Mouse (Mus musculus) lung, postnatal 0 days (tissue): ENCODE measurements around the gene Tcf15. TPM values are rescaled to one million over a fixed set of nuclear protein-coding genes. Genes with fewer than 3 reads are reported as not detected.

Source experiments
- ATAC-seq: fragments of 200-750 bp; cut with Nextera tagmentation; 2 replicates; pipeline ENCODE4 v1.8.0; 2017; ENCODE audit warnings: moderate library complexity
- DNase-seq: peaks from one replicate; pipeline ENCODE4 v3.0.0-alpha.2; 2016; ENCODE audit warnings: low spot score
- H3K27ac ChIP-seq: fragments of 300-500 bp; sonication (generic); 2 replicates; pipeline ENCODE4 v1.5.1; 2014; ENCODE audit warnings: antibody characterized with exemption, mild to moderate bottlenecking, low read length, mixed read lengths
- H3K27me3 ChIP-seq: fragments of 300-500 bp; sonication (generic); replicated peaks from 2 replicates; pipeline ENCODE4 v1.6.1; 2014; ENCODE audit warnings: low read length, mixed read lengths; ENCODE audit not compliant: insufficient read depth
- H3K36me3 ChIP-seq: fragments of 300-500 bp; sonication (generic); 2 replicates; pipeline ENCODE4 v1.6.1; 2014; ENCODE audit warnings: low read length, mixed read lengths; ENCODE audit not compliant: insufficient read depth
- H3K4me1 ChIP-seq: fragments of 300-500 bp; sonication (generic); 2 replicates; pipeline ENCODE4 v1.6.1; 2014; ENCODE audit warnings: antibody characterized with exemption, low read depth, low read length, mixed read lengths; ENCODE audit not compliant: insufficient read depth
- H3K4me2 ChIP-seq: fragments of 300-500 bp; sonication (generic); replicated peaks from 2 replicates; pipeline ENCODE4 v1.6.1; 2014; ENCODE audit warnings: low read depth, mild to moderate bottlenecking, low read length, moderate library complexity, mixed read lengths
- H3K4me3 ChIP-seq: fragments of 300-500 bp; sonication (generic); 2 replicates; pipeline ENCODE4 v1.5.1; 2014; ENCODE audit warnings: low read depth, low read length
- H3K9ac ChIP-seq: fragments of 300-500 bp; sonication (generic); replicated peaks from 2 replicates; pipeline ENCODE4 v1.6.1; 2014; ENCODE audit warnings: low read depth, mild to moderate bottlenecking
- H3K9me3 ChIP-seq: fragments of 300-500 bp; sonication (generic); 2 replicates; pipeline ENCODE4 v1.6.1; 2016; ENCODE audit warnings: low read length, mixed read lengths
- CTCF ChIP-seq: IDR thresholded peaks from 2 replicates; pipeline ENCODE4 v1.5.1; 2016; ENCODE audit warnings: antibody characterized with exemption, mild to moderate bottlenecking
- EP300 ChIP-seq: IDR thresholded peaks from 2 replicates; pipeline ENCODE4 v1.6.1; 2016; ENCODE audit warnings: antibody characterized with exemption, mild to moderate bottlenecking, control low read depth
- WGBS: fragments of 180-500 bp; shearing (Covaris S2); extraction: QIAGEN DNeasy Blood & Tissue Kit; methylation state at CpG from one replicate; pipeline ENCODE4 v1.1.7; 2014; 5-methylcytosine and 5-hydroxymethylcytosine counted together
- polyA plus RNA-seq: library from polyadenylated mRNA; unstranded; fragments of >200 nt; fragmentation: Nextera tagmentation; extraction: Ambion mirVana; gene quantifications from 2 replicates; pipeline ENCODE4 v1.2.1, GENCODE M21; 2015

The Tcf15 gene
- polyA plus RNA-seq, 1 experiment from 2014 or later: 2.0 TPM

DNA sequence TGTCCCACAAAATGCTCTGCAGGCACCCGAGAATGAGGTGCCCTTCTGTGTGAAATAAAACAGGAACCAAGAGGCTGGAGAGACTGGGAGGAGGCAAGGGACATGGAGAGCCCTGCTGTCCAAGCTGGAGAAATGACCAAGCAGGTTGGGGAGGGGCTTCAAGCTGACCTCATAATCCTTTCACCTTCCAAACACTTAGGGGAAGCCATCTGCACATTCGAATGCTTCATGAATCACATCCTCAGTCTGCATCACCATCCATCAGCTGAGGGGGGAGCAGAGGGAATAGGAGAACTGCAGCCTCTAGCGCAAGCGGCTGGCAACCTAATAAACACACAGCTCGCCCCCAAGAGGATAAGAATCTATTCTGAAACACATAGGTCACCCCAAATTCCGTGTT is 41.0 kb upstream of the Tcf15 start:
- H3K36me3 ChIP-seq: no peaks in the 10 kb centered on the region
- H3K4me3 ChIP-seq: no peak overlapping the region
- DNase-seq: no peak
- no peaks in the 10 kb centered on the region for H3K9me3 ChIP-seq
- no peak overlapping the region for H3K9ac ChIP-seq
- H3K4me1 ChIP-seq: 0 out of 2 replicates have a peak, but pooled peaks cover 6% of the 10 kb centered on the region
- TF ChIP-seq EP300 (no peak), CTCF (no peak)
- no peak for ATAC-seq
- no peak overlapping the region for H3K27ac ChIP-seq
- no peaks in the 10 kb centered on the region for H3K27me3 ChIP-seq
- H3K4me2 ChIP-seq: no peak overlapping the region
- 59% methylated on average over 6 of the region's 6 CpGs for WGBS

DNA sequence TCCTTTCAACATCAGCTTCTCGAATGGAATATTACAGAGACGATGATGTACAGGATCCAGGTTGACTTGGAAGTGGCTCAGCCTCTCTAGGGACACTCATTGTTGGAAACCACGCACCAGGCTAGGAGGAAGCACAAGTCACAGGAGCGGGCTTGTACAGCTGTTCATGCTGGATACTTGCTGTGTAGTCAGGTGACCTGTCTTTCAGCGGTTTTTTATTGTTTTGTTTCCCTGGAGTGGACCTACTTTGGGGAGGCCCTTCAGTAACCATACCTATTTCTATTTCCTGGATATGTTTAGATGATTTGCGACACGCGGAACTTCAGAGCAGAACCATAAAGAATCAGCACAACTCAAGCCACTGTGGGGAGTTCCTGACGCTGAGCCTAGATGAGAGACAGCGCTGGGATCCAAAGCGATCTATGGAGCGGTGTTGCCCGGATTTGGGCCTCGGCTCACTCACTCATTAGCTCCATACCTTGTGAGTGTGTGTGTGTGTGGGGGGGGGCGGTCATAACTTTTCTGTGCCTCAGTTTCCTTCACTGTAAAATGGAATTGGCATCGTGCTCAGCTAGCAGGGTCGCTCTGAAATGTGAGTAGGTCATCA is 38.5 kb upstream of the Tcf15 start:
- ATAC-seq (peak; percentile 22), DNase-seq (peak; percentile 33)
- TF ChIP-seq EP300 (no peak), CTCF (no peak)
- H3K4me1 ChIP-seq: 0 out of 2 replicates have a peak, but pooled peaks cover 6% of the 10 kb centered on the region
- H3K36me3 ChIP-seq: no peaks in the 10 kb centered on the region
- H3K9me3 ChIP-seq: no peaks in the 10 kb centered on the region
- no peaks in the 10 kb centered on the region for H3K27me3 ChIP-seq
- H3K4me3 ChIP-seq: peak overlapping the region; percentile 58; the same call in 1 of the 2 replicates
- H3K27ac ChIP-seq: no peak overlapping the region
- peak overlapping the region; percentile 86 for H3K4me2 ChIP-seq
- WGBS: 19% methylated on average over 17 of the region's 17 CpGs
- no peak overlapping the region for H3K9ac ChIP-seq

DNA sequence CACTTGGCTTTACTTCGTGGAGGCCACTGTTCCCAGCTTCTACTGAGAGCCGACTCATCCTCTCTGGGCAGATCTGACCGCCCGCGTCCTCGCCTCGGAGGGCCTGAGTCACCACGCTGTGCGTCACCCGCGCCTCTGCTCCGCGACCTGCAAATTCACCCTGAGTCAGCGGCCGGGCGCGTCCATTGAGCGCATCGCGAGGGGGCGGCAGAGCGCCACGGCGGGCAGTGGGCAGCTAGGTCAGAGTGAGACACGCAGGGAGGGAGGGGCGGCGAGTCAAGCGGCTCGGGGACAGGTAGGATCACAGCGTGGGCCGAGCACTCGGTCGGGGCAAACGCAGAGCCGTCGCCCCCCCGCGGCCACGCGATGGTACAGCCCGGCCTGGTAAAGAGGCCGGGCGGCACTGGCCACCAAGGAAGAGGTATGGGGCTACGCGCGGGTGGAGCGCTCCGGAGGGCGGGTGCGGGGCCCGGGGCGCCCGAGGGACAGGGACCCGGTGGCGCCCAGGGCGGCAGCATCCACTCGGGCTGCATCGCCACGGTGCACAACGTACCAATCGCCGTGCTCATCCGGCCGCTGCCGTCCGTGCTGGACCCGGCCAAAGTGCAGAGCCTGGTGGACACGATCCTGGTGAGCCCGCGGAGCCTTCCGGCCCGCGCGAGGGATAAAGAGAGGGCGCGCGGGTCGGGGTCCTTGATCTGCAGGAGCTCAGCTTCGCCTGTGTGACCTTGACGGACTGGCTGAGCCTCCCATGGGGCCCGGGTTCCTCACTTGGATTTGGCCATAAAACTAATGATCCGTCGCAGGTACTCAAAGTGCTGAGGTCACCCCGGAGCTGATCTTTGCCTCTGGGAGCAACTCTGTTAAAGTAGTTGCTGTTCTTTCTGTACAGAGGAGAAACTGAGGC is 37.8 kb upstream of the Tcf15 start, which contains the start of gene Srxn1:
Srxn1 (plus strand) TSS at position 199 of the 907 bp plus-strand sequence.
- TF ChIP-seq CTCF (peak; percentile 80), EP300 (no peak)
- Histone ChIP-seq H3K9ac (peak within 1 kb of the TSS; percentile 54), H3K9me3 (no peaks in the 10 kb centered on the region), H3K4me3 (peak within 1 kb of the TSS; percentile 58), H3K4me2 (peak within 1 kb of the TSS; percentile 86), H3K36me3 (no peaks in the 10 kb centered on the region), H3K27ac (0 out of 2 replicates have a peak within 1 kb of the TSS, but pooled peaks have one; percentile 21), H3K4me1 (0 out of 2 replicates have a peak, but pooled peaks cover 6% of the 10 kb centered on the region), H3K27me3 (no peaks in the 10 kb centered on the region)
- peak; percentile 97 for ATAC-seq
- 2% methylated on average over 76 of the region's 84 CpGs for WGBS
- DNase-seq: peak; percentile 96

DNA sequence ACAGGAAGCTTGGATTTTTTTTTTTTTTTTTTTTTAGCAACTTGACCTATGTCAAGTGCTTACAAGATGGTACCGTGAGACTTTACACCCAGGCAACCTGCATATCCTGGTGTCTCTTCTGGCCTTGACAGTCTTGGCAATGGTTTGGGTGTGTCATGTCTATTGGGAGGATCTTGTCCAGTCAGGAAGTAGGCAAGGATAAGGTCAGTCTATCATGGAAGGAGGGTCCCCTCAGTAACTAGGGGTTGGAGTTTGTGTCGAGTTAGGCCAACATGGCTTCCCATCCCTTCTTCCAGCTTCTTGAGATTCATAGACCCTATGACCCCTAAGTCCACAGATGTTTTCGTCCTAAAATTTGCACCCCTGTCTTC is 37.2 kb upstream of the Tcf15 start:
- Histone ChIP-seq H3K27ac (no peak overlapping the region), H3K9ac (no peak overlapping the region)
- no peak for ATAC-seq

DNA sequence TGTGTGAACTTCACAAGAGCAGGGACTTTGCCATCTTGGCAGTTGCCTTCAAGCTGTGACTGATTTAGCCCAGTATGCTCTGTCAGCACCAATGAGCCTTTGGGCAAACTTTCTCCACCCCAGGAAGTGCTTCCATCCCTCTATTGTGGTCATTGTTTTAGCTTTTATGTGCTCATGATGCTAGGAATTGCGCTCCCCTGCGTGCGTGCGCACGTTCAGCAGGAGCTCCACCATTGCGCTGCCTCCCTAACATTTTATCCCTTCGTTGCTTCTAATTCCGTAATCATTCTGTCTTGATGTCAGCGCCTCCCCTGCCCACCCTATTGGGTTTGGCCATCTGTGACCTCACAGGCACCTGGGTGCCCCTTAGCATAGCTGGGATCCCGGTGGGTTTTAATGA is 36.8 kb upstream of the Tcf15 start:
- 93% methylated on average over 10 of the region's 10 CpGs for WGBS
- Histone ChIP-seq H3K27me3 (no peaks in the 10 kb centered on the region), H3K9ac (no peak overlapping the region), H3K4me1 (0 out of 2 replicates have a peak, but pooled peaks cover 6% of the 10 kb centered on the region), H3K9me3 (no peaks in the 10 kb centered on the region), H3K27ac (no peak overlapping the region), H3K4me2 (no peak overlapping the region), H3K4me3 (no peak overlapping the region), H3K36me3 (no peaks in the 10 kb centered on the region)
- TF ChIP-seq EP300 (no peak), CTCF (no peak)
- DNase-seq (no peak), ATAC-seq (no peak)

More for the DNA sequence above, 37.2 kb upstream of the Tcf15 start:
- Histone ChIP-seq H3K9me3 (no peaks in the 10 kb centered on the region), H3K4me1 (0 out of 2 replicates have a peak, but pooled peaks cover 6% of the 10 kb centered on the region), H3K4me2 (peak overlapping the region; percentile 86), H3K36me3 (no peaks in the 10 kb centered on the region), H3K4me3 (peak overlapping the region; percentile 58), H3K27me3 (no peaks in the 10 kb centered on the region)
- no peak for DNase-seq
- 75% methylated on average over 3 of the region's 3 CpGs for WGBS
- TF ChIP-seq EP300: no peak
- no peak for TF ChIP-seq CTCF

DNA sequence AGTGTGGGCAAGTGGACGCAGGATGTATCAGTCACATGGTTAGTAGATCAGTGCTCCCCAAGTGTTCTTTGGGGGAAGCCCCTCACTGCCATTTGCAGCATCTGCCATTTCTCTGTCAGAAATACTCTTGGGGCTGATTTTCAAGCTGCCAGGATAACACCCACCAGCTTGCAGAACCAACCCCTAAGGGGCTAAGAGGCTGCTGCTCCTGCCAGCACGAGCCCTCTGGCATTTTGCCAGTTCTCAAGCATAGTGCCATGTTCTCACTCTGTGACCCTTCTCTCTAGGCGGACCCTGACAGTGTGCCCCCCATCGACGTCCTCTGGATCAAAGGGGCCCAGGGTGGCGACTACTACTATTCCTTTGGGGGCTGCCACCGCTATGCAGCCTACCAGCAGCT is 34.7 kb upstream of the Tcf15 start:
- Histone ChIP-seq H3K4me1 (0 out of 2 replicates have a peak, but pooled peaks cover 6% of the 10 kb centered on the region), H3K36me3 (no peaks in the 10 kb centered on the region), H3K4me3 (no peak overlapping the region), H3K27me3 (no peaks in the 10 kb centered on the region), H3K4me2 (no peak overlapping the region), H3K9ac (no peak overlapping the region), H3K9me3 (no peaks in the 10 kb centered on the region), H3K27ac (no peak overlapping the region)
- no peak for ATAC-seq
- 57% methylated on average over 7 of the region's 7 CpGs for WGBS
- no peak for DNase-seq
- TF ChIP-seq CTCF: no peak
- no peak for TF ChIP-seq EP300
